Mouse (Mus musculus) urinary bladder, adult 18-20 months (tissue): ENCODE measurements around the gene Cpne2.

Experiments used
- DNase-seq, 2 experiments: peaks; one replicate each; pipeline ENCODE4 v3.0.0; 2022; ENCODE audit warnings: low spot score in 2 of 2, mixed read lengths in 2 of 2

Cpne2 gene

DNA sequence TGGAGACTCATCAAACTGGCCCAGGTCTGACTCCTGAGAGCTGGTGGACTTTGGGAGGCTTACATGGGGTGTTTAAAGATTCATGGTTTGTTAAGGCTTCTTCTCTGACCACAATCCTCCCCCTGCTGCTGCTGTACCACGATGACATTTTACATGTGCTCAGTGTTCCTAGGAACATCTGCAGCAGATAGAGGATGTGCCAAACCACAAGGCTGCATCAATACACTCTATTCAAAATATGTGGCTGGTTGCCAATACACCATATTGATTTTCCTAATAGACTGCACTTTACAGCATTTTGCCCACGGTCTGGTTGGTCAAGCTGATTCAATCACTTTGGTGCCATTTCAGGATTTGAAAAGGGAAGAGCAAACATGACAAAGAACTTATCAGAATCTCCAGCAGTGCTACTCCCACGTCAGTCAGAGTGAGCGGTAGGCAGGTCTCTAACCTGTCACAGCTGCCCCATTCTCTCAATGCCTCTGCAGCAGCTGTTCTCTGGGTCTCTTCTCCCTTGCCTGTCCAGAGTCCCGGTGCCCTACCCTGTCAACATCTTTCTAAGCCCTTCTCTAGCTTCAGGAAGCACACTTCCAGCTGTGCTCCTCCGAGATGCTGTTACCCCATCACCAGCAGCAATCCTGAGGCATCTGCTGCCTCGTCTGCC, 49.2 kb downstream of the Cpne2 start:
- DNase-seq = no peak

DNA sequence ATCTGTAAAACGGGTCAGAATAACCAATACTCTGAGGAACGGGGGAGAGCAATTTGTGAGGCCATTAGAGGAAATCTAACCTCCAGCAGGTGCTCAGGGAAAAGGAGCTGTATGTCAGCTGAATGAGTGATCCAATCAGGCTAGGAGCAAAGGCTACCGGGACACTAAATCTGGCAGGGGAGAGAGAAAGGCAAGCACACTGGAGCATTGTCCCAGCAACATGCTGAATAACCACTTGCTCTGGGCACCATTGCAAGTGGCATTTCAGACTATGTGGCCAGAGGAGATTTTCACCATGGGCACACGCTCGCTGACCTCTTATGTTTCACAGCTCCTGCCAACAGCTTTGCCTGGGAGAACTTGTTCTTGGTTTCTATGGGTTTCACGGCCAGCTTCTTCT, 49.8 kb downstream of the Cpne2 start:
- DNase-seq = no peak

DNA sequence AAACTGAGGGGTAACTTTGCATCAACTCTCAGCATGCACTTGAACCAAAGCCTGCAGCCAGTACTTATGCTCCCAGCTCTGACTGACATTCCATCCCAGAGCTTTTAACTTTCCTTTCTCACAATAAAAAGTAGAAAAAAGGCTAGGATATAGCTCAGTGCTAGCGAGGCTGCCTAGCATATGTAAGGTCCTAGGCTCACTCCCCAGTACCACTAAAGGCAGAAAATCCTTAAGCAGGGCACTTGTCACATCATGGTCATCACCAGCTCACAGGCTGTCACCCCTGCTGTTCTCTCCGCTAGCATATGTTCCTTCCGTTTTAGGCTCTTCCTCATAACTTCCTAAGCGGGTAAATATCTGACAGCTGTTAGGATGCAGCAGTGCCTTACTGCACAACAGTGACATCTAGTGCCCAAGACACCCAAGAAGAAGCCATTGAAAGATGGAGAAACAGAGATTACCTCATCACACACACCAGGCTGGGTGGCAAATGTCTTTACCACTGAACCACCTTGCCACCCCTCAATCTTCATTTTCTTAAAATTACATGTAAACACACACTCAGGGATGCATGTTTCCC, 51.5 kb downstream of the Cpne2 start:
- no peak for DNase-seq

DNA sequence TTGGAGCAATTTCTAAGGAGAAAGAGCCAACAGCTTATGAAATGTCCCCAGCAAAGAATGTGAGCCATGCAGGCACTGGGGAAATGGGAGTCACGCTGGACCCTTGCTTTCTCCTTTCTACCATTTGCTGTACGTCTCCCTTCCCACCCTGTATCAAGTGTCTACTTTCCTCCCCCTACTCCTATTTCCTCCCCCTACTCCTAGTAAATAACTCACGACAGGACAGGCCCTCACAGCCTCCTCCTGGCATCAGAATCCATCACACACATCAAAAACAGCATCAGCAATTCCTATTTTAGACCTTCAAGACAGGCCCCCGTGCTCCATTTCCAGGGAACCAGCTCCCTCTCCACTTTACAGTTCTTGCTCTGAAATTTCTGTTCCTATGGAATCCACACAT, 58.9 kb downstream of the Cpne2 start:
- DNase-seq = no peak

DNA sequence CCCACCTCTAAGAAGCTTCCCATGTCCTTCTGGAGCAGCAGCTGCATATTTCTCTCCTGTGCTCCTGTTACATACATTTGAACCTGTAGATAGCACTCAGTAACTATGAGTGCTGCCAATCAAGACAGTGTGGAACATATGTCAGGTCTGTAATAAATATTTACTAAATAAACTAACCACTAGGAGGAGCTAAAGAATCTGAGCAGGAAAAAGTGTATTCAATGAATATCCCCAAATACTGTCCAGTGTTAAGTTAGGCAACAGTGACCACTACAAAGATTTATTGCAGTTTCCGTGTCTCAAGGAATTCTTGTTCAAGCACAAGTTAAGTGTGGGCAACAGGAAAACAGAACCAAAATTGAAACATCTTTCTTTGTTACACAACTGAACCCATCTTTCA, 61.4 kb downstream of the Cpne2 start:
- no peak for DNase-seq

DNA sequence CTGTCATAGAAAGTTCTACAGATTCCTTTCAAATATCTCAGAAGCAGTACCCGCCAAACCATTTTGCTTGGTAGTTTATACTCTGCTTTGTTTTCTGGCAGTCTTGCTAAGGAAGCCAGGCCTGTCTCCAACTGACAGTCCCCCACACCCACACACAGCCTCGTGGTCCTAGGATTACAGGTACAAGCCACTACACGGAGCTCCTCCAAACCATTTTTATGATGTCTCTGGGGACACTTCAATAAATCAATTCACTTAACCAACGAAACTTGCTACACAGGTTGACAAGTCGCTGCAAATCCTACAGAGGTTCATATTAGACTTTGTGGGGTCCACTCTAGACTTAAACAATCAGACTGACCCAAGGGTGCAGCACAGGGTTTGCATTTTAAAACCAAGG, 67.7 kb downstream of the Cpne2 start:
- DNase-seq = no peak

DNA sequence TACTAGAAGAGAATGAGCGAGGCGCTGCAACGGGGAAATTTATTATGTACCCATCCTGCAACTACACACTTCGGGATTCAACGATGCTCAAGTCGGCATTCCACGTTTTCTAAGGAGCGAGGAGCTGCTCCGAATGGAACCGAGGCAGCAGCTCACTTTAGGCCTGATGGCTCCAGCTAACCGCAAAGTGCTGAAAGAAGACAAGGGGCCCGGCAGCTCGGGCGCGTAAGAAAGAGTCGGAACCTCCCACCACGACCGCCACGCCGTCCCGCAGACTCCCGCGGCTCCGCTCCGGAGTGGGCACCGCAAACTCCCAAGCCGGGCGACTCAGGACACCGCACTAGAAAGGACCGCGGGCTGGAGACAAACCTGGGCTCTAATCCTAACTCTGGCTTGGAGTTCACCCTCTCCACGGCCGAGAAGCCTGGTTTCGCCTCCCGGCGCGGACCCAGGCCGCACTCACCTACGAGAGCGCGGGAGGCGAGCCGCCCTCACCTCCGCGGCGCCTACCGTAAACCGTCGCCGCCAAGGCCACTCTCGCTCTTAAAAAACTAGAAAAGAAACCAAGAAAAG, 68.3 kb downstream of the Cpne2 start:
- DNase-seq = no peak

DNA sequence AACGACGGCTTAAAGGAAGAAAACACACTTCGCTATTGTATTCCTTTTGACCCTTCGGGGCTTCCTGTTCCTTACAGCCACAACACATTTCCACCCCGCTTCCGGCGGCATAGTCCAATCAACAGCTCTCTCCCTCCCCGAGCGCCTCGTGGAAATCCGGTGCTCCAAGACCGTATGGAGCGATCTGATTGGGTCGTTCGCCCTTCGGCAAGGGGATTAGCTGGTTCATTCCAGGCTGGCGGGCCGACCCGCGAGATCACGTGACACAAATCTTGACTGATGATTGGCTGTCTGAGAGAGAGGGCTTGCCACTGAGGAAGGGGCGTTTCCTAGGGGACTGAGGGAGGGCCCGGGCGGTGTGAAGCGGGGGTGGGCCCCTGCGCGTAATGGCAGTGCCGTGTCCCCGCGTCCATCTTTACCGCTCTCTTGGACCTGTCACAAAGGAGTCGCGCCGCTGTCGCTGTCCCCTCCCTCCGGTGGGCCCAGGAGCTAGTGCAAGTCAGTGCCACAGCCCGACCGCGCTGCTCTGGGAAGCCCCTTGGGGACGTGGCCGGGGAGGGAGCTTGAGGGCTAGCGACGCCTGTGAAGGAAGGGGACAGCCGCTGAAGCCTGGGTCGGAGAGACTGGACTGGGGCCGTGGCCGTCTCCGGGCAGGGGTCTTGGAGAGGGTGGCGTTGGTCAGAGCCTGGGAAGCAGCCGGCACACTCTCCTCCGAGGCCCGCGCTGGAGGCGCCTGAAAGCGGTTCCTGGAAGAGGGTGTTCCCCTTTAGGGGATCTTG, 69.0 kb downstream of the Cpne2 start, which contains the start of the genes Rspry1 and Fam192a:
TSS of gene Rspry1 (plus strand) at position 331 of the 779 bp plus-strand sequence.
TSS of gene Fam192a (minus strand) at position 391 of the 779 bp plus-strand sequence.
- peak; percentile 90 to 100 for DNase-seq

DNA sequence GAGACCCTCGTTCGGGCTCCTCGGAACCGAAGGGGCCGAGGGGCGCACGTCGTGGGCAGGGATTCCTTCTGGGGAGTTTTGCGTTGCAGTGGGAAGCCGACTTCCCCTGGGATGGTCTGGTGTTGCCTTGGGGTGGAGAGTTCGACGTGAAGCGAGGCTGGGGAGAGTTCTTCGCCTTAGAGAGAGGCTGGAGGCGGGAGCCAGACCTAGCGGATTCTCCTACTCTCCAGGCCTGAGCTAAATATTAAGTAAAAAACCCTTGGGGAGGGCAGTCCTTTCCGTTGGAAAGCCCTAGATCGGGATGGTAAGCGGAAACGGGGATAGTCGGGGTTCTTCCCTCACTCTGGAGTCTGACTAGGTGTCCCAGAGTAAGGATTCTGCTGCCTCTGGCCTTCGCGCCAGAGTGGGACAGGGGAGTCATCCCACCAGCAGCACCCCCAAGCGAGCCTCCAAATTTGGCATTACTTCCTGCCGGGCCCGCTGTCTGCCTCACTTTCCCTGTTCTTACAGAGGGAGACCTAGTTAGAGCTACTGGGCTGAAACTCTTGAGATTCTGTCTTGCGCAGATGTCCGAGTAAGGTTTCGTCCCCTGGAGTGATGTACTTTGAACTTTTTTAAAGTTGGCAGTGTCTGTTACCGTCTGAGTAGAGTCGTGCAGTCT, 69.8 kb downstream of the Cpne2 start:
- peak; percentile 1 to 21 for DNase-seq

DNA sequence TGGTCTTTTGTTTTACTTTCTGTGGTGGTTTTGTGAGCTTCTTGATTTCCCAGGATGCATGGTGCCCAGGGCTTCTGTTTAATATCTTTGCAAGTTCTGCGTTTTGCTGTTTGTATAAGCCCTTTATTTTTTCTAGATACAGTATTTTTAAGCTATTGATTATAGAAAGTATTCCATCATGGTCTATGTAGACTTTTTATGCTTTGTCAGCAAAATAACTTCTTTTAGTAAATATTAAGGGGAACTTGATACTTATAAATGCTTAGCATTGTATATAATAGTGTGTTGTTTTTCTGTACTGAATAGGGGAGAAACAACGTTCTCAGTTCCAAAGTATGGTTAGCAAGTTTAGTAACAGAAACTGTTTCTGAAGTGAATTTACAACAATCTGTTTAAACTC, 71.2 kb downstream of the Cpne2 start:
- DNase-seq = no peak

DNA sequence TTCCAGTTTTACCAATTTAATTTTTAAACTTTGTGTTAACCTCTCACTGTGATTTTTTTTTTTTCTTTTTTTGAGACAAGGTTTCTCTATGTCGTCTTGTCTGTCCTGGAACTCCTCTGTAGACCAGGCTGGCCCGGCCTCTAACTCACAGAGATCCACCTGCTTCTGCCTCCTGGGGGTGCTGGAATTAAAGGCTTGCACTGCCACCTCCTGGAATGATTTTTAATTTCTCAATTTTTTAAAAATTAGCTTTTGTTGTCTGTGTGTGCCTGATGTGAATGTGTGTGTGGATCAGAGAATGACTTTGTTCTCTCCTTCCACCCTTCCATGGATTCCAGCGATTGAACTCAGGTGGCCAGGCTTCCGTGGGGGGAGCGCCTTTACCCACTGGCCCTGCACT, 74.3 kb downstream of the Cpne2 start:
- no peak for DNase-seq
